Mouse (Mus musculus) heart, adult 9 months (tissue): ENCODE results near the gene Uvssa.

Source experiments
- DNase-seq, 2 experiments: peaks; one replicate each; pipeline ENCODE4 v3.0.0; 2022; ENCODE audit warnings: low spot score in 2 of 2

The Uvssa gene

DNA sequence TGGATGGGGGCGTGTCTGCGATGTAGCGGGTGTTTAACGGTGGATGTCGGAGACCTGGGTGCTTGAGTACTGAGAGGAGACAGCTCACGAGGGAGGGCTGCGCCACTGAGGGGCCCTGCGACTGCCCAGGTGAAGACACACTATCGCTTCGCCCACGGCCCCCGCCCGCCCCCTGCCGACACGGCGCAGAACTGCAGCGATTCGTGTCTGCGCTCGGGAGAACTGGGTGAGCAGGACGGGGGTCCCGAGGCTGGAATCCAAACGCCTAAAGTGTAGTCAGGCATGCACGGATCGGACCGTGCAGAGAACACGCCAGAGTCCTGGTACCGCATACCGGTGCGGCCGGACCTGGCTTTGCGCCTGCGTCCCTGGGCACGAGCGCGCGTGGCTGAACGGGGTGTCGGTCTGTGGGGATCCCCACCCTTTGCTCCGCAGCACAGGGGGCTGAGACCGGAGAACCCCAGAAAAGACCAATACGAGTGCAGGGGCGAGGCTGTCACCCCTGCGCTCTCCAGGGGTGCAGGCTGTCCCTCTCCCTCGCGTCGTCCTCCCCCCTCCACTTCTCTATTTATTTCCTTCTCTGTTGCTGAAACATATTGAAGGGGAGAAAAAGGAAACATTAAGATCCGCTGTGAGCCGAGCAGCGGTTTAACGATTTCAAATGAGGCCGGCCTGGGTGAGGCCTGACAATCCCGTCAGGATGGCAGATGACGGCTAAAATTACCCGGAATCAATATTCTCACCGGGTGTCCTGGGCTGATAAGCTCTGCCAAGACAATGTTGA lies 64.8 kb downstream of the Uvssa start:
- peak in 1 of 2 experiments; percentile 7 for DNase-seq

DNA sequence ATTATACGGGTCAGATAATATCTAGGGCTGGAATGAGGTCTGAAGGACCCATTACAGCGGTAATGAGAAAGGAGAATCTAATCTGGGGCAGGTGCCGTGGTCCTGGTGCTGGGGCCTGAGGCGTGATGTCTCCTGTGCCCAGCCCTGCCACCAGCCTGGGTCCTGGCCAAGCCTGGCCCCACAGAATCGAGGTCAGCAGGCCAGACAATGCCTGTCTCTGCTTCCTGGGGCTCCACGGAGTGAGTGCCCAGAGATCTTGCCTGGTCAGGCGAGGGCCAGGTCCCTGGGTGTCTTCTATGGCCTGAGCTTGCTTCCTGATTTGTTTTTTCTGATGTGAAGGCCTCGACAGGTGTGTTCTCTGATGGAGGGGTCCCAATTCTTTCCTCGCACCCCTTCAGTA lies 65.4 kb downstream of the Uvssa start:
- no peak for DNase-seq

DNA sequence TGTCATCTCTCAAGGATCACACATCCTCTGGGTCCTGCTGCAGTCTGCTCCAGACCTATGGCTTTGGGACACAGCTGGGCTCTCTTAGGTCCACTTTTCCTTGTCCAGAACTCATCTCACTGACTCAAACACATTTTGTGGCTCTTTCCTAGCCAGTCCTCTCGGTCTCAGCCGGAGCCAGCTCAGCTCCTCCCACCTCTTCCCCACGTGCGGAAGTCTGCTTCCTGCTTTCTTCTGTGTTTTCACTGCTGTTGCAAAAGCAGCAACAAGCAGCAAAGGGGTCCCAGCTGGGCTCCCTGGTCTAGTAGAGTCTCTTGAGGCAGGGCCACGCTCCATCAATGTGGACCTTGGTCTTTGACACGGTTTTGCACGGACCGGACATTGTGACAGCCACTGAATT lies 77.4 kb downstream of the Uvssa start:
- no peak for DNase-seq

DNA sequence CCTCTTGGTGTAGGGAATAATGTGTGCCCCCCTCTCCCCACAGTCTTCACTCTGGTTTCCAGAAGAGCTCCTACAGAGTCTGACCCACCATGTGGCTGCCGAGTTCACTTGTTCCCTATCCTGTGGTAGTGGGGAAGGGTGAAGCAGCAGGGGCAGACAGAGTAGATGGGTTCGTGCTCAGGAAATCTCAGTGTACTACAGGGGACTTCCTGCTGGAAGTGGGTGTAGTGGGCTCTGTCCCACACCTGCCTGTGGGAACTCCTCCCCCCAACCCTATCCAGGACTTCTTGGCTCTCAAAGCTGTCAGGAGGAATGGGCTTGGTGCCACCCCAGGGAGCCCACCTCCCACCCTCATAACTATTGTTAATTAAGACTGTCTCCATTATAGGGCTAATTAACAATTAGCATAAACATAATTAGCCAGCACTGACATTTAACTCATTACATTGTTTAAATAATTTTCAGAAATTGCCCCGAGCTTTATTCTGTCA lies 79.8 kb downstream of the Uvssa start:
- DNase-seq: no peak

DNA sequence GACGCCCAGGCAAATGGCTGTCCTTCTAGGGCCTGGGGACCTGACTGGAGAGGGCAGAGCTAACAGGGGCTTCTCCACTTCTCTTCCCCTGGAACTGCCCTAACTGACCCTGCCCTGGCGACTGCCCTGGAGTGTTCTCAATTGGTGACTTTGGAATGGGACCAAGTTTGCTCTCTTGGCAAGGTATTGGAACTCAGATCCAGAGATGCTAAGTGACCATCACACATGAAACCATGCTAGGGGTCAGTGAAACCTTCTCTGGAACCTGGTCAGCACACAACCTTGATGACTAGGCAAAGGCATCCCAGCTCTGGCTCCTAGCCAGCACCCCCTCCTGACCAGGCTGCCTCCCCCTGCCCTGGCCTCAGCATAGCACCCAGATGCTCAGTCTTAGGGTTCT lies 80.8 kb downstream of the Uvssa start:
- no peak for DNase-seq

DNA sequence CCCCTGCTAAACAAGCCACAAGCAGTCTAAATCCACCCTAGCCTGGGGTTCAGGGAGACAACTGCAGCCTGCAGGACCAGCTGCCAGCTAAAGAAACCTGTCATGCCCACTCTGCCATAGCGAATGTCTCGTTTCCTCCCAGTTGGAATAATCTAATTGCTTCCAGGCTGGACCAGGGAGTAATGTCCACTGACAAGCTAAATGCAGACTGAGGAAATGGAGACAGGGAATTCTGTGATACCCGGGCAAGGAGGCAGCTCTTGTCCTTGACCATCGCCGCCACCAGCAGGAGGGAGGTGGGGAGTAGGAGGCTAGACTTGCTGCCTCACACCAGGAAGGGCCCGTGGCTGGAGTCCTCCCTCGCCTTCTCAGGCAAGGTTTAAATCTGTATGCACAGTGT lies 86.0 kb downstream of the Uvssa start:
- DNase-seq: no peak

DNA sequence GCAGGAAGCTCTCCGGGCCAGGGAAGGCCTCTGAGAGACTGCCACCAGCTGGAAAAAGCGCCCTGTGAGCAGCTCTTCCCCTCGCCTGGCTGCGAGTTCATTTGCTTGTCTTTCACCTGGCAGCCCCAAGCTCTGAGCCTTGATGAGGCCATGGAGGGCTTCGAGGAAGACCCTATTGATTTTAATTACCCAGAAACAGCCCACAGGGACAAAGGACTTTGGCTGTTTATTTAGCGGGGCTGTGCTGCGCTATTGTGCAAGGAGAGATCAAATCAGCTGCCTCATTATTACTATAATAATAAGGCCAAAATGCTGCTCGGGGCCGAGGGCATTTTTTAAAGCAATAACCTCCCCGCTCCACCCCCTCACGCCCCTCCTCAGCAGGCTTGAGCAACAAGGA lies 87.1 kb downstream of the Uvssa start:
- no peak for DNase-seq
